Mouse (Mus musculus) testis, adult 2 months (tissue): ENCODE data around the gene Dffa. TPM values are rescaled to one million over a fixed set of nuclear protein-coding genes. Genes with fewer than 3 reads are reported as not detected.

Experiments used
- H3K27ac ChIP-seq: fragments of 200-500 bp; 2 replicates; pipeline ENCODE4 v1.5.1; 2012; ENCODE audit warnings: low read depth, low read length; ENCODE audit not compliant: control insufficient read depth, insufficient read depth
- H3K27me3 ChIP-seq: fragments of 200-500 bp; 2 replicates; pipeline ENCODE4 v1.6.1; 2012; ENCODE audit warnings: mild to moderate bottlenecking, low read length, moderate library complexity; ENCODE audit not compliant: control insufficient read depth, insufficient read depth
- H3K36me3 ChIP-seq: fragments of 200-500 bp; 2 replicates; pipeline ENCODE4 v1.6.1; 2012; ENCODE audit warnings: mild to moderate bottlenecking, low read length; ENCODE audit not compliant: control insufficient read depth, insufficient read depth
- H3K4me1 ChIP-seq: fragments of 200-500 bp; 2 replicates; pipeline ENCODE4 v1.6.1; 2012; ENCODE audit warnings: low read length; ENCODE audit not compliant: control insufficient read depth, insufficient read depth
- H3K4me3 ChIP-seq: fragments of 200-500 bp; 2 replicates; pipeline ENCODE4 v1.5.1; 2012; ENCODE audit warnings: low read depth, mild to moderate bottlenecking, low read length, moderate library complexity, mixed read lengths; ENCODE audit not compliant: control insufficient read depth
- CTCF ChIP-seq: fragments of 200-500 bp; IDR thresholded peaks from 2 replicates; pipeline ENCODE4 v1.5.1; 2012; ENCODE audit warnings: low read depth, mild to moderate bottlenecking, inconsistent platforms, low read length, moderate library complexity; ENCODE audit not compliant: control insufficient read depth, insufficient read depth, insufficient replicate concordance
- POLR2A ChIP-seq: fragments of 200-500 bp; IDR thresholded peaks from 2 replicates; pipeline ENCODE4 v1.6.1; 2012; ENCODE audit warnings: low read depth, mild to moderate bottlenecking, inconsistent platforms, low read length, moderate library complexity; ENCODE audit not compliant: control insufficient read depth
- polyA plus RNA-seq: library from polyadenylated mRNA; depleted of rRNA; stranded (reverse); fragments of >200 nt; gene quantifications from 2 replicates; pipeline ENCODE4 v1.2.3, GENCODE M21; 2012

Dffa gene
- polyA plus RNA-seq, 1 experiment, result 8.2 TPM

DNA sequence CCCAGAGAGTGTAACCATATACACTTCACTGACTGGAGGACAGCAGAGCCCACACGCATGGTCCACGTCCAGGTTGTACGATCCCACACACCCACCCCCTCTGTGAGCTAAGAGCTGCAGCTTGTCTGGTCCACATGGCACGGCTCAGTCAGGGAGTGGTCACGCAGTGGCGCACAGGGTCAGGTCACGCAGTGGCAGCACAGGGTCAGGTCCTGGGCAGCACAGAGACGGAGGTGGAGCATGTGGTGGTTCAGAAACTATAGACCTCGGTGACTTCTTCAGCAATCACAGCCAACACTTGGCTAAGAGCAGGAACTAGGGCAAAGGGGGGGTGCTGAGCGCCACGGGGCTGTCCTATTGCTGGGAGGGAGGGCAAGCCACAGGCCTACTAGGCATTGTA lies 46.3 kb downstream of the Dffa start:
- no peaks in the 10 kb centered on the region for H3K36me3 ChIP-seq
- no peak overlapping the region for H3K27ac ChIP-seq
- no peak for TF ChIP-seq CTCF
- no peak for TF ChIP-seq POLR2A
- H3K27me3 ChIP-seq, result no peaks in the 10 kb centered on the region
- no peak overlapping the region for H3K4me3 ChIP-seq
- H3K4me1 ChIP-seq, result peaks cover 8% of the 10 kb centered on the region

DNA sequence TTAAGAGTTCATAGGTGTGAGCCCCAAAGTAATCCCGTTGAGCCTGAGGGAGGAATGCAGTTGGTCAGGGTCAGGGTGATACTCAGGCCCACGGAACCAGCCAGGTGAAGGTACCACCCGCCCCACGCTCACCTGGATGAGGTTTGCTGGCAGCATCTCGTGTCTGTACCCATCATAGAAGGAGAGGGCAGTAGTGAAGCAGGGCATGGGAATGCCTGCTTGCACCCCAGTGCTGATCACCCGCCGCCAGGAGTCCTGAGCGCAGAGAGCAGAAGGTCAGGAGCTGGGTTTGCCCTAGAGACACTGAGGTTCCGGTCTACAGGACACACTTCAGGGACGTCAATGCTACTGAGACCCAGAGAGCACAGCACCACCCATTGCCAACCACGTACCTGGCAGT lies 46.8 kb downstream of the Dffa start:
- Histone ChIP-seq H3K36me3 (no peaks in the 10 kb centered on the region), H3K4me3 (no peak overlapping the region)
- TF ChIP-seq POLR2A (no peak), CTCF (no peak)

DNA sequence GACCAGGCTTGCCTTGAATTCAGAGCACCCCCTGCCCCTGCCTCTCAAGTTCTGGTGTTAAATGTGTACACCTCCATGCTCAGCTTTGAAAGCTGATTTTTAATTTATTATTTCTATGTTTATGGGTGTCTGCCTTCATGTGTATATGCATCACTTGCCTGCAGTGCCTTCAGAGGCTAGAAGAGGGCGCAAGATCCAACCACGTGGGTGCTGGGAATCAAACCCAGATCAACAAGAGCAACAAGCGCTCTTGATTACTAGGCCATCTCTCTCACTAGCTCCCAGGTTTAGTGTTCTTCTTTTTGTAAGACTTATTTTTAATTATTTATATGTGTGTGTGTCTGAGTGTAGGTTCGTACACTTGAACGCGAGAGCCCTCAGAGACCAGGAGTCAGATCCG lies 50.9 kb downstream of the Dffa start:
- Histone ChIP-seq H3K4me1 (no peaks in the 10 kb centered on the region), H3K27ac (no peak overlapping the region), H3K36me3 (peaks cover 2% of the 10 kb centered on the region), H3K4me3 (no peak overlapping the region), H3K27me3 (no peaks in the 10 kb centered on the region)
- TF ChIP-seq CTCF (no peak), POLR2A (no peak)

More for the DNA sequence above, 46.8 kb downstream of the Dffa start:
- Histone ChIP-seq H3K27ac (no peak overlapping the region), H3K27me3 (no peaks in the 10 kb centered on the region), H3K4me1 (peaks cover 8% of the 10 kb centered on the region)

DNA sequence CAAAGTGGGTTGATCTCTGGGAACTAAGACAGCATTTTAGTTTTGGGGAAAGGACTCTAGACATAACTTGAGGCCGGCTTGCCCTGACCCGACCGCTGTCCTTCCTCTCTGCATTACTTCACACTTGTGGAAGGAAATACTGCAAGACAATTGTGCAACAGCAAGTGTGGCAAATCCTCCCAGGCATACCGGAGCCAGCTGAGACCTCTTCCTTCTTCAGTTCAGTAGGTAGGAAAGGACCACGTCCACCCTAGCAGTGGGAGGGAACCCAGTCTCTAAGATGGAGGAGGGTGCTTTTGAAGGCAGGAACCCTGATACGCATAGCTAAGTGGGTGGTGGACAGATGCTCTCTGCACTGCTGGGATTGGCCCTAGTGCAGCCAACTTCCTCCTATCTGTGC lies 51.8 kb downstream of the Dffa start:
- TF ChIP-seq CTCF, result no peak
- TF ChIP-seq POLR2A, result no peak
- H3K27ac ChIP-seq, result no peak overlapping the region
- H3K36me3 ChIP-seq, result peaks cover 2% of the 10 kb centered on the region
- H3K4me3 ChIP-seq, result no peak overlapping the region
- H3K27me3 ChIP-seq, result no peaks in the 10 kb centered on the region
- H3K4me1 ChIP-seq, result no peaks in the 10 kb centered on the region

DNA sequence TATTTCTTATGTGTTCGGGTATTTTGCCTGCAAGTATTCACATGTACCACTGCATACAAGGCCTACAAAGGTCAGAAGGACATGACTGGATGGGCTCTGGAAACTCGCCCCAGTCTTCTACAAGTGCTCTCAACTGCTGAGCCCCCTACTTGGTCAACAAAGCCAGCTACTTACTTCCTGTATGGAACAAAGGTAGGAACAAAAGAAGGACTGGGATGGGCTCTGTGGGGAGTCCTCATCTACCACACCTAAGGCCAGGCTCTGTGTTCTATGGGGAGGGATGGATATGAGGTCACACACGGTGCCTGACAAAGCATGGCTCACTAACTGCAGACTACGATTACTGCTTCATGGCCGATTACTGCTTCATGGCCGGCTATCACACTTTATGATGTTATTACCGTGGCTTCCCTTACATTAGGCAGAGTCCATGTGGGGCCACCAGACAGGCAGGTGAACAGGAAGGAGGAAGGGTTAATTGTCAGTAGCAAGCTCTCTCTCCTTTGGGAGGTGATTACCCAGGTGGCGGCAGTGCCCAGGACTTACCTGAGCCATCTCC lies 53.5 kb downstream of the Dffa start:
- H3K4me1 ChIP-seq, result no peaks in the 10 kb centered on the region
- no peaks in the 10 kb centered on the region for H3K27me3 ChIP-seq
- no peak for TF ChIP-seq POLR2A
- TF ChIP-seq CTCF, result no peak
- H3K36me3 ChIP-seq, result peaks cover 2% of the 10 kb centered on the region
- no peak overlapping the region for H3K27ac ChIP-seq
- H3K4me3 ChIP-seq, result no peak overlapping the region

DNA sequence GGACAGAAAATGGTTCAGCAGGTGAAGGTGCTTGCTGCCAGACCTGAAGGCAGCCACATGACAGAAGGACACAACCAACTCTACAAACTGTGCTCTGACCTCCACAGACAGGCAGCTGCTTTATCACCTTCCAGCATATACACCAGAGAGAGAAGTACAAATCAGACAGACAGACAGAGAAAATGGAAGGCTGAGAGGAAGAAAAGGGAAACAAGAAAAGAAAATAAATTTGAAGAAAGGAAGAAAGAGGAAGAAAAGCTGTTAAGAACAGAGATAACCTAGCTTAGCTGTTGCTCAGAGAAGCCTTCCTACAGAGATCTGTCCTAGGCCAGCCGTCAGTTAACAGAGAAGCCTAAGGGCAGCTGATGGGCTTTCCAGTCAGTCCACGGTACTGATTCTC lies 55.3 kb downstream of the Dffa start:
- Histone ChIP-seq H3K36me3 (peaks cover 2% of the 10 kb centered on the region), H3K27me3 (no peaks in the 10 kb centered on the region), H3K4me1 (no peaks in the 10 kb centered on the region), H3K4me3 (no peak overlapping the region), H3K27ac (no peak overlapping the region)
- TF ChIP-seq POLR2A (no peak), CTCF (no peak)

DNA sequence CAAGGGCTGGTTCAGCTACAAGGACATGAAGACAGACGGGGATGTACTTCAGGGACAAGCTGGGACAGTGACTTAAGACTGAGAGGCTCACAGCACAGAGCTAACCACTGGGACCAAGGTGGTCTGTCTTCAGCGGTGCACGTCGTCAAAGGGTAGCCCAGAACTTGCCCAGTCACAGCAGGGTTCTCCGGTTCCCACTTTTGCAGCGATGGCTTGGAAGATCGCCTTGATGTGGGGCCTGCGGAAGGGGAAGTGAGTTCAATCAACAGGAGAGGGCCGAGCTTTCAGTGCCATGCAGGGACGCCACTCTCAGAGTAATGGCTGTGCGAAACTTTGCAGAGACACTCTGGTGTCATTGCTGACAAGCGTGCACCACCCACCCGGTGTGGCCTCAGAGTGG lies 55.9 kb downstream of the Dffa start:
- Histone ChIP-seq H3K27ac (no peak overlapping the region), H3K4me3 (no peak overlapping the region), H3K27me3 (no peaks in the 10 kb centered on the region), H3K36me3 (peaks cover 2% of the 10 kb centered on the region), H3K4me1 (no peaks in the 10 kb centered on the region)
- TF ChIP-seq CTCF (no peak), POLR2A (no peak)

DNA sequence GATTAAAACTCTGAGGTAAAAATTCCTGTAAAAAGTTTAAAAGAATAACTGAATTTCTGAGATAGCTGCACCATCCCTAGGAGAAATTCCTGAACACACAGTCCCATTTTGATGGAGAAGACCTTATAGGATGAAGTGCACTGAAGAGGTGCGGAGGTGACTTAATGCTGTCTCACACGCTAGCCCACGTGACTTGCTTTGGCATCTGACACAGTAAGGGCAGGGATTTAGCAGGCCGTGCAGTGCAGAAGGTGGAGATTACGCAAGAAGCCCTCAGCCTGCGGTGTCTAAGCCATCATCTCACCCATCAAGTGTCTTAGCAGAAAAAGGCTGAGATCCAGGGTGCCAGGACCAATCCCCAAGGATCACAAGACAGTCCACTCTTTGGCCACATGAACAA lies 57.2 kb downstream of the Dffa start:
- no peak overlapping the region for H3K27ac ChIP-seq
- no peaks in the 10 kb centered on the region for H3K27me3 ChIP-seq
- no peaks in the 10 kb centered on the region; the same call in 1 of the 2 replicates for H3K4me1 ChIP-seq
- peaks cover 2% of the 10 kb centered on the region for H3K36me3 ChIP-seq
- no peak overlapping the region for H3K4me3 ChIP-seq
- TF ChIP-seq CTCF, result no peak
- TF ChIP-seq POLR2A, result no peak
